Mouse (Mus musculus) liver, embryonic 14 days (tissue): ENCODE results near the gene Ubqln5. TPM values are rescaled to one million over a fixed set of nuclear protein-coding genes. Genes with fewer than 3 reads are reported as not detected.

Experiments used
- polyA plus RNA-seq: library from polyadenylated mRNA; depleted of rRNA; stranded (reverse); fragments of >200 nt; gene quantifications from 2 replicates; pipeline ENCODE4 v1.2.3, GENCODE M21; 2012; rRNA removed

The Ubqln5 gene
- polyA plus RNA-seq: not detected in 2 replicates

DNA sequence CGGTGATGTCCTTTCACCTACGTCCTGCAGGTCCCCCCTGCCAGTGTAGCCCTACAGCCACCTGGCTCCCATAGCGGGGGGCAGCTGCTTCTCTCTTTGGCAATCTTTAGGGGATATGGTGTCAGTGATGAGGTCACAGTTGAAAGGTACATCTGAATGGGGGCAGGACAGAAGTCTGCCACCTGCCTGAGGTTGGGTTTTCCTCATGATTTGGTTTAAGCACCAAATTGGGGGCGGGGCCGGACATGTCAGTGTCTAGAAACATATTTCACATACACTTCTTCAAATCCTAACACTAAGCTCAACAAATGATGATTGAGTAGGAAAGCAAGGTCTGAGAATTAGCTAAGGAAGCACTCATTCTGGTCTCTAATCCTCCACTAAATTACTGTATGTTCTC is at the start of gene Ubqln5:
TSS of gene Ubqln5 (minus strand) at position 101 of the 400 bp plus-strand sequence.

DNA sequence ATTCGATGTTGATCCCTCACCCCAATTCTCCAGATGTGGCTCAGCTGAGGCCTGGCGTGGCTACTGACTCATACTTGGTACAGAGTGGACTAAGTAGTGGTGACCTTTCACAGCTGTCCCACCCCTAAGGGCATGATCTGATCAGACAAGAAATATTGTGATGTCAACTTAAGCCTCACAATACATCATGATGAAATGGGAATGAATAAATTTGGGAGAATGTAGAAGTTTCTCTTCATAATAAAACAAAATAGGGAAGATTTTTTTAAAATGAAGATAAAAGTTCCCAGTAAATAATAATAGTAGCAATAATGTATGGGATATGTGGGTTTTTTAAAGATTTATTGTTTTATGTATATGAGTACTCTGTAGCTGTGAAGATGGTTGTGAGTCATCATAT is 20.8 kb upstream of the Ubqln5 start, which contains the start of gene Ubqlnl:
TSS of gene Ubqlnl (minus strand) at position 101 of the 400 bp plus-strand sequence.

DNA sequence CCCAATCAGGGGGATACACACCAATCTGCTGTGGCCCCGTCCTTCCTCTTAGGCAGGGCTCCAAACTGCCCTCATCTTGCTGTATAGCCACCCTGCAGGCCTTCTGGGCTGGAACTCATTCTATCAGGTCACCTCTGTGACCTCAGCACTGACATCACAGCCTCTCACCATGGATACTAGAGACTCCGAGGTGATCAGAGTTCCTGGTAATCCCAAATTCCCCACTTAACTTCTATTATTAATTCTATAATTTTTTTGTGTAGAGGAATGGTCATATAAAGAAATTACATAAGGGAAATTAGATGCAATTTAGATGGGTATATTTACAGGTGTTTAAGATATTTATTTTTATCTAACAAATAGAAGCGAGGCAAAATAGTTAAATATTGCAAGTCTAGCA is 13.6 kb upstream of the Ubqln5 start, which contains the start of gene Ubqln3:
TSS of gene Ubqln3 (minus strand) at position 101 of the 400 bp plus-strand sequence.

DNA sequence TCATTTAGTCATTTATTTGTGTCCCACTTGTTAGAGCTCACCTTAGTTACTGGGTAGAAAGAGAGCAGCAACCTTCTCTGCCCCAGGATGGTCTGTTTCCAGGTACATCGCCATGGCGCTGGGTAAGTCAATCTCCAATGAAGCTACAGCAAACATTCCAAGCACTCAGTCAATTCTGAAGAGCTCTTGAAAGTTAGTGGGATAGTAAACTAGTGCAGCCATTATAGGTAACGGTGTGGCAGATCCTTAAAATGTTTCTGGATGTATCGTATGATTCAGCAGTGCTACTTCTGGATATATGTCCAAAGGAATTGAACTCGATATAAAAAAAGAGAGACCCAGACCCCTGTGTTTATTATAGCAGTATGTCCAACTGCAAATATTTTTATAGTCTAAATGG is 7.7 kb upstream of the Ubqln5 start, which contains the start of gene Olfr643:
TSS of gene Olfr643 (minus strand) at position 101 of the 400 bp plus-strand sequence.

GRCm38 (mm10) chr7:104104757-104104972 is 25.0 kb downstream of the Ubqln5 start, which contains the start of gene Olfr646:
Gene Olfr646, plus strand, starts transcription at chr7:104104873.

DNA sequence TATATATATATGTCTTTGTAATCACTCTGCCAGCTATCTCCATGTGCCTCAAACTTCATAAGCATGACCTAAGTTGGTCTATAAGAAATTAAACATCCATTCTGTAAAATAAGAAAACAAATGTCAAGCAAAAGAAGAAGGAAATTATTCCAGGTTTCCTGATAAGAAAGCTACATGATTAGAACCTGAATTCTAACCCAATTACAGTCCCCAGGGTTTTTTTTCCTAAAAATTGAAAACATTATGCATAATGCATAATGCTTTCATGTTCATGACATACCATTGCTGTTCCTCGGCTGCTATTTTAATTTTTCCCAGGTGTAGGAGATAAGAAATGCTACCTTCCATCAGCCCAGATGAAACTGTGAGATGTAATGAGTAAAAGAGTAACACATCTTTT is 44.3 kb downstream of the Ubqln5 start, which contains the start of gene Olfr645:
TSS of gene Olfr645 (minus strand) at position 101 of the 400 bp plus-strand sequence.

Other genes starting within 250 kb of the Ubqln5 start
- 0.01 and 0.05 TPM in 2 replicates for gene Olfr66, start 243.6 kb downstream of the Ubqln5 start, polyA plus RNA-seq
- not detected in 2 replicates for gene Olfr64, start 235.3 kb downstream of the Ubqln5 start, polyA plus RNA-seq
- gene Olfr65, start 226.3 kb downstream of the Ubqln5 start, polyA plus RNA-seq: not detected in 2 replicates
- gene Olfr631, start 201.0 kb downstream of the Ubqln5 start, polyA plus RNA-seq: 0.45 and 0.77 TPM in 2 replicates
- gene Olfr632, start 195.5 kb downstream of the Ubqln5 start, polyA plus RNA-seq: 1.6 and 1.8 TPM in 2 replicates
- gene Olfr633, start 185.4 kb downstream of the Ubqln5 start, polyA plus RNA-seq: 0.02 and 0.09 TPM in 2 replicates
- under 0.01 TPM in 2 replicates for gene Olfr635, start 158.7 kb downstream of the Ubqln5 start, polyA plus RNA-seq
- gene Olfr638, start 131.1 kb downstream of the Ubqln5 start, polyA plus RNA-seq: 0.05 TPM in 2 replicates
- not detected in 2 replicates for gene Olfr639, start 112.5 kb downstream of the Ubqln5 start, polyA plus RNA-seq
- gene Olfr640, start 104.3 kb downstream of the Ubqln5 start, polyA plus RNA-seq: not detected in 2 replicates
- not detected in 2 replicates for gene Olfr641, start 94.4 kb downstream of the Ubqln5 start, polyA plus RNA-seq
- not detected in 2 replicates for gene Olfr642, start 77.2 kb downstream of the Ubqln5 start, polyA plus RNA-seq
- not detected in 2 replicates for gene 4930516K23Rik, start 68.4 kb downstream of the Ubqln5 start, polyA plus RNA-seq
- not detected in 2 replicates for gene Olfr644, start 58.0 kb downstream of the Ubqln5 start, polyA plus RNA-seq
- not detected in 2 replicates for gene Olfr645, start 44.4 kb downstream of the Ubqln5 start, polyA plus RNA-seq
- not detected in 2 replicates for gene Olfr646, start 25.0 kb downstream of the Ubqln5 start, polyA plus RNA-seq
- not detected in 2 replicates for gene Olfr643, start 7.6 kb upstream of the Ubqln5 start, polyA plus RNA-seq
- not detected in 2 replicates for gene Ubqln3, start 13.5 kb upstream of the Ubqln5 start, polyA plus RNA-seq
- gene Ubqlnl, start 20.7 kb upstream of the Ubqln5 start, polyA plus RNA-seq: not detected in 2 replicates
- gene Olfm5, start 35.0 kb upstream of the Ubqln5 start, polyA plus RNA-seq: 0.01 TPM in 1 of 2 replicates, not detected in the other
- gene Olfr648, start 53.6 kb upstream of the Ubqln5 start, polyA plus RNA-seq: 0.03 and 0.06 TPM in 2 replicates
- not detected in 2 replicates for gene Olfr649, start 66.2 kb upstream of the Ubqln5 start, polyA plus RNA-seq
- 0.59 and 0.62 TPM in 2 replicates for gene Trim6, start 89.0 kb upstream of the Ubqln5 start, polyA plus RNA-seq
- 1.8 and 2.3 TPM in 2 replicates for gene Trim34a, start 114.6 kb upstream of the Ubqln5 start, polyA plus RNA-seq
- 0.26 and 0.39 TPM in 2 replicates for gene Trim5, start 158.3 kb upstream of the Ubqln5 start, polyA plus RNA-seq
- gene Trim12a, start 185.6 kb upstream of the Ubqln5 start, polyA plus RNA-seq: 3.5 and 3.7 TPM in 2 replicates
- gene Trim34b, start 199.6 kb upstream of the Ubqln5 start, polyA plus RNA-seq: 0.02 TPM in 1 of 2 replicates, not detected in the other
- gene Trim12c, start 223.5 kb upstream of the Ubqln5 start, polyA plus RNA-seq: 2.0 and 2.9 TPM in 2 replicates
- gene Trim30b, start 240.1 kb upstream of the Ubqln5 start, polyA plus RNA-seq: 0.15 and 0.23 TPM in 2 replicates